Mouse (Mus musculus) thymus, adult 18-20 months (tissue): ENCODE data around the gene Cpne6.

Experiments used
- DNase-seq, 2 experiments: peaks; one replicate each; pipeline ENCODE4 v3.0.0; 2022; ENCODE audit warnings: mixed read lengths in 2 of 2

Cpne6 gene

GRCm38 (mm10) chr14:55557003-55557402 is 46.8 kb downstream of the Cpne6 start:
- DNase-seq: peak in 1 of 2 experiments; percentile 55

- DNase-seq: no peak
Measured at GRCm38 (mm10) chr14:55557587-55557986, 47.3 kb downstream of the Cpne6 start.

GRCm38 (mm10) chr14:55558740-55559448 is 48.6 kb downstream of the Cpne6 start:
- DNase-seq: no peak

DNA sequence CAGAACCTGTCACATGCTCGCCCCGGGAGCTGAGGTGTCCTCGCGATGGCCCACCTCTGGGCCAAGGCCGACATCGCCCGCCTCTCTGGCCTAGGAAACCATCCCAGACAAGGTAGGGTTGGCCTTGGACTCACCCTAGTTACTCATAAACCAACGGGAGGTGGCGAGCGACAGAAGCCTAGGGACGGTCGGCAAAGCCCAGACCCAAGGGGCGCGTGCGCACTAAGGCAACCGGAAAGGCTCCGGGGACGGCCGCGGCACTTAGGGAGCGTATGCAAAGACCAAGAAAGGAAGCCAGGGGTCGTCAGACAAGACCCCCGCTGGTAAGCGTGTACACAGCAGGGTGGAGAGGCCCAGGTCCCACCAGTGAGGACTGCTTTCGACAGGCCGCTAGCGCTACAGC is 49.6 kb downstream of the Cpne6 start, which contains the start of gene Dcaf11:
Gene Dcaf11 (plus strand): TSS at position 208 of the 403 bp plus-strand sequence.
- peak; percentile 77 to 86 for DNase-seq

DNA sequence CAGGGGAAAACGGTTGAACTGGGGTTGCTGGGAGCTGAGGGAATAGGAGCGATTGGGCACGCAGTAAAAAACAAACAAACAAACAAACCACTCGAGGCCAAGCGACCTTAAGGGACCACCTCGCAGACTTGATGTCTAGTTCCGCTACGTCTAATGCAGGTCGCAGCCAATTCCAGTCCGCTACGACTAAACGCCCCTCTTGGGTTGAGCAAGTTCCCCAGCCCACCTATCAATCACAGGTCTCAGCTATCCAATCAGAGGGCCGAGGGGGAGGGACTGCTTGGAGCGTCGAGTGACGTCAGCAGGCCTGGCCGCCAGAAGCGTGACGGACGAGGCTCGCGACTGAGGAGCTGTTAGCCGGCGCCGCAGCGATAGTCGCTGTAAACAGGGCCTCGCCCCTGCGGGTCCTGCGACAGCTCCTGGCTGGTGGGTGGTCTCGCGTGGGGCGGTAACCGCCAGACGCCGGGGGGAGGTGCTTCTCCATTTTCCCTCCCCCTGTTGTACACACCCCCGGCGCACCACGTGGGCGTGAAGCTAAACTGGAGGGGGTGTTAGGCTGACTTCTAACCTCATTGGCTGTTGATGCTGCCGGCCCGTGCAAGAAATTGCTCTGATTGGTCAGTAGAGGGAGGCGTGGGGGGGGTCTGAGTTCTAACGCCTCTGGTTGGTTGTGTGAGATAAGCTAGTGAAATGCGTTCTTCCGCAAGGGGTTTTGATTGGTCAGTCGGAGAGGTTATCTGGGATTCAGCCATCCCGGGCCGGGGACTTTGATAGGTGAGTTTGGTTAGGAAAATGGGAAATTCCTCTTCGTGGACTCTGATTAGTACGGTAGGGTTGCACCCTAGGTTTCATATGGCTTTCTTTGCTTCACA is 50.2 kb downstream of the Cpne6 start, which contains the start of gene A730061H03Rik:
Gene A730061H03Rik (minus strand): TSS at position 205 of the 872 bp plus-strand sequence.
- peak; percentile 97 to 99 for DNase-seq

DNA sequence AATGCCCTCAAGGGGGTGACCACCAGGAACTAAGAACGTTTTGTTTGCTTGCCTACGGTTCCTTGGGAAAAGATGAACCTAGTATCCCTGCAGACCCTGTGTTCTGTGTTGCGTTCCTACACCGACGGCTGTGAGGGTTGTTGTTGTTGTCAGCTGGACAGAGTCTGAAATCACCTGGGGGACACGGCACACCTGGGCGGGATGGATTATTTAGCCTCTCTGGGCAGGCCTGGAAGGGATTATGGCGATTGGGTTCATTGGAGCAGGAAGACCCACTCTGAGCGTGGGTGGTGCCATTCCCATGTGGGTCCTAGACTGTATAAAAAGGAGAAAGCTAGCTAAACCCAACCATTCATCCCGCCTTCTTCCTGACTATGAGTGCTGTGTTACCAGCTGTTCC is 51.6 kb downstream of the Cpne6 start:
- DNase-seq: no peak

DNA sequence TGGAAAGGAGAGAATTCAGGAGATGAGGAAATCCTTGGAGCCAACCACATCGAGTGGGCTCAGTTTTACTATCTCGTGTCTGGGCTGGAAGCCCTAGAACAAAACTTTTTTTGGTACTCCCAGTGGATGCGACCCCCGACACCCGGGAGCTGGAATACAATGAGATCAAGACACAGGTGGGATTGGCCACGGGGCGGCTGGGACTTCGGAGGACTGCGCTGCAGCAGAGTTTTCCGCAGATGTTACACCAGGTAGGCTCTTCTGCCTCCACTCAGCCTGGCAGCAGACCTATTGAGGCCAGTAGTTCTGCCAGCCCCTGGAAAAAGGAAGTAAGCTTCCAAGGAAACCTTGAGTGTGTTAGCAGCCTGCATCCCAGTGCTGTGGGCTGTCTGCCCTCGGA is 53.0 kb downstream of the Cpne6 start:
- no peak for DNase-seq

DNA sequence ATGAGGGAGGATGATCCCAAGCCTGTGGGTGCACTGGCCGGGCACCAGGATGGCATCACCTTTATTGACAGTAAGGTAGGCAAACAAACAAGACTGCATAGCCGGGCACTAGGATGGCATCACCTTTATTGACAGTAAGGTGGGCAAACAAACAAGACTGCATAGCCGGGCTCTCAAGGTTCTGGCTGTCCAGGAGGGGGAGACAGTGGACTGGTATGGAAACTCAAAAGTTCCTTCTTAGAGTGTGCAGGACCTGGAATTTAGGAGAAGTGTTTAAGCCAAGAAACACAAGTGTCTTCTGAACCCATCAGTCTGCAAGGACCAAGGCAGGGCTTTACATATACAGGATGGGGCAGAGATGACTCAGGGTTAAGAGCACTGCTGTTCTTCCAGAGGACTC is 55.5 kb downstream of the Cpne6 start:
- no peak for DNase-seq
